Mouse (Mus musculus): ENCODE results near the gene Gdi1. TPM values are rescaled to one million over a fixed set of nuclear protein-coding genes. Genes with fewer than 3 reads are reported as not detected.

The Gdi1 gene
- polyA plus RNA-seq (2014; fragmentation: Nextera tagmentation; extraction: Ambion mirVana): 430 and 451 TPM in 2 replicates

- H3K27ac ChIP-seq (ENCODE audit: low read depth, low read length): peak within 1 kb of the TSS; percentile 85
- no peaks in the 10 kb centered on the region for H3K9me3 ChIP-seq (ENCODE audit: control insufficient read depth, low read length)
- peak within 1 kb of the TSS; percentile 61 for H3K4me3 ChIP-seq (ENCODE audit: low read depth, low read length)
- H3K4me1 ChIP-seq (ENCODE audit: control insufficient read depth, insufficient read depth, low read length): 0 out of 2 replicates have a peak, but pooled peaks cover 2% of the 10 kb centered on the region
- peak; percentile 98 for DNase-seq (ENCODE audit: low spot score, missing footprints)
- H3K9ac ChIP-seq (ENCODE audit: low read length): peak within 1 kb of the TSS; percentile 79
- H3K36me3 ChIP-seq (ENCODE audit: control insufficient read depth, insufficient read depth, low read length): peaks cover 3% of the 10 kb centered on the region
- H3K4me2 ChIP-seq: peak within 1 kb of the TSS; percentile 64
- WGBS: 16% methylated on average over 41 of the region's 41 CpGs
- no peaks in the 10 kb centered on the region for H3K27me3 ChIP-seq (ENCODE audit: control insufficient read depth, insufficient read depth, low read length)
- ATAC-seq (ENCODE audit: low FRiP score): peak; percentile 87
Observed at GRCm38 (mm10) chrX:74304867-74305700, at the start of gene Gdi1. Gdi1 (plus strand) TSS chrX:74304998.

- DNase-seq (ENCODE audit: low spot score, missing footprints) (peak; percentile 4), ATAC-seq (ENCODE audit: low FRiP score) (no peak)
- H3K4me2 ChIP-seq: no peak overlapping the region
- 96% methylated on average over 3 of the region's 3 CpGs for WGBS
- H3K9me3 ChIP-seq (ENCODE audit: control insufficient read depth, low read length): no peaks in the 10 kb centered on the region
- H3K4me3 ChIP-seq (ENCODE audit: low read depth, low read length): no peak overlapping the region
- no peak overlapping the region for H3K27ac ChIP-seq (ENCODE audit: low read depth, low read length)
- no peaks in the 10 kb centered on the region for H3K27me3 ChIP-seq (ENCODE audit: control insufficient read depth, insufficient read depth, low read length)
- no peaks in the 10 kb centered on the region for H3K36me3 ChIP-seq (ENCODE audit: control insufficient read depth, insufficient read depth, low read length)
- no peaks in the 10 kb centered on the region for H3K4me1 ChIP-seq (ENCODE audit: control insufficient read depth, insufficient read depth, low read length)
- H3K9ac ChIP-seq (ENCODE audit: low read length): no peak overlapping the region
Observed at GRCm38 (mm10) chrX:74257746-74258145, 47.1 kb upstream of the Gdi1 start.

- peaks cover 2% of the 10 kb centered on the region; the same call in 1 of the 2 replicates for H3K36me3 ChIP-seq (ENCODE audit: control insufficient read depth, insufficient read depth, low read length)
- no peaks in the 10 kb centered on the region for H3K27me3 ChIP-seq (ENCODE audit: control insufficient read depth, insufficient read depth, low read length)
- H3K9ac ChIP-seq (ENCODE audit: low read length): peak overlapping the region; percentile 69
- H3K4me2 ChIP-seq: peak overlapping the region; percentile 51
- peak overlapping the region; percentile 92 for H3K27ac ChIP-seq (ENCODE audit: low read depth, low read length)
- peaks cover 2% of the 10 kb centered on the region; the same call in 1 of the 2 replicates for H3K4me1 ChIP-seq (ENCODE audit: control insufficient read depth, insufficient read depth, low read length)
- 26% methylated on average over 3 of the region's 3 CpGs for WGBS
- ATAC-seq (ENCODE audit: low FRiP score): peak; percentile 26
- DNase-seq (ENCODE audit: low spot score, missing footprints): no peak
- no peaks in the 10 kb centered on the region for H3K9me3 ChIP-seq (ENCODE audit: control insufficient read depth, low read length)
- H3K4me3 ChIP-seq (ENCODE audit: low read depth, low read length): peak overlapping the region; percentile 42
Observed at GRCm38 (mm10) chrX:74269736-74270061, 35.1 kb upstream of the Gdi1 start.

- DNase-seq (ENCODE audit: low spot score, missing footprints) (peak; percentile 98), ATAC-seq (ENCODE audit: low FRiP score) (peak; percentile 95)
- Histone ChIP-seq H3K4me3 (ENCODE audit: low read depth, low read length) (peak within 1 kb of the TSS; percentile 42), H3K36me3 (ENCODE audit: control insufficient read depth, insufficient read depth, low read length) (peaks cover 2% of the 10 kb centered on the region; the same call in 1 of the 2 replicates), H3K9ac (ENCODE audit: low read length) (peak within 1 kb of the TSS; percentile 72), H3K27ac (ENCODE audit: low read depth, low read length) (peak within 1 kb of the TSS; percentile 92), H3K4me1 (ENCODE audit: control insufficient read depth, insufficient read depth, low read length) (peaks cover 2% of the 10 kb centered on the region; the same call in 1 of the 2 replicates), H3K4me2 (peak within 1 kb of the TSS; percentile 51), H3K9me3 (ENCODE audit: control insufficient read depth, low read length) (no peaks in the 10 kb centered on the region), H3K27me3 (ENCODE audit: control insufficient read depth, insufficient read depth, low read length) (no peaks in the 10 kb centered on the region)
- WGBS: 18% methylated on average over 42 of the region's 42 CpGs
Observed at GRCm38 (mm10) chrX:74270062-74270901, 34.5 kb upstream of the Gdi1 start, which contains the start of gene Rpl10. Rpl10 (plus strand) TSS chrX:74270812.

- peak overlapping the region; percentile 27; the same call in 1 of the 2 replicates for H3K27ac ChIP-seq (ENCODE audit: low read depth, low read length)
- H3K4me2 ChIP-seq: peak overlapping the region; percentile 51
- peak; percentile 87 for DNase-seq (ENCODE audit: low spot score, missing footprints)
- peak overlapping the region; percentile 42 for H3K4me3 ChIP-seq (ENCODE audit: low read depth, low read length)
- peak overlapping the region; percentile 72 for H3K9ac ChIP-seq (ENCODE audit: low read length)
- H3K27me3 ChIP-seq (ENCODE audit: control insufficient read depth, insufficient read depth, low read length): no peaks in the 10 kb centered on the region
- peaks cover 2% of the 10 kb centered on the region; the same call in 1 of the 2 replicates for H3K36me3 ChIP-seq (ENCODE audit: control insufficient read depth, insufficient read depth, low read length)
- WGBS: 20% methylated on average over 27 of the region's 27 CpGs
- ATAC-seq (ENCODE audit: low FRiP score): no peak
- H3K9me3 ChIP-seq (ENCODE audit: control insufficient read depth, low read length): no peaks in the 10 kb centered on the region
- H3K4me1 ChIP-seq (ENCODE audit: control insufficient read depth, insufficient read depth, low read length): peaks cover 2% of the 10 kb centered on the region; the same call in 1 of the 2 replicates
Observed at GRCm38 (mm10) chrX:74270902-74271551, 33.8 kb upstream of the Gdi1 start.

GRCm38 (mm10) chrX:74273422-74274322, 31.1 kb upstream of the Gdi1 start:
- 34% methylated on average over 10 of the region's 10 CpGs for WGBS
- H3K4me1 ChIP-seq (ENCODE audit: control insufficient read depth, insufficient read depth, low read length): peaks cover 2% of the 10 kb centered on the region; the same call in 1 of the 2 replicates
- DNase-seq (ENCODE audit: low spot score, missing footprints): peak; percentile 86

GRCm38 (mm10) chrX:74277916-74278315, 26.9 kb upstream of the Gdi1 start:
- Histone ChIP-seq H3K9me3 (ENCODE audit: control insufficient read depth, low read length) (no peaks in the 10 kb centered on the region), H3K27me3 (ENCODE audit: control insufficient read depth, insufficient read depth, low read length) (no peaks in the 10 kb centered on the region), H3K4me3 (ENCODE audit: low read depth, low read length) (no peak overlapping the region), H3K4me2 (no peak overlapping the region), H3K36me3 (ENCODE audit: control insufficient read depth, insufficient read depth, low read length) (no peaks in the 10 kb centered on the region), H3K9ac (ENCODE audit: low read length) (no peak overlapping the region), H3K4me1 (ENCODE audit: control insufficient read depth, insufficient read depth, low read length) (no peaks in the 10 kb centered on the region), H3K27ac (ENCODE audit: low read depth, low read length) (no peak overlapping the region)
- DNase-seq (ENCODE audit: low spot score, missing footprints): no peak
- ATAC-seq (ENCODE audit: low FRiP score): no peak
- 75% methylated on average over 8 of the region's 8 CpGs for WGBS

More at GRCm38 (mm10) chrX:74273422-74274322, 31.1 kb upstream of the Gdi1 start:
- Histone ChIP-seq H3K4me3 (ENCODE audit: low read depth, low read length) (no peak overlapping the region), H3K27me3 (ENCODE audit: control insufficient read depth, insufficient read depth, low read length) (no peaks in the 10 kb centered on the region), H3K9ac (ENCODE audit: low read length) (no peak overlapping the region), H3K36me3 (ENCODE audit: control insufficient read depth, insufficient read depth, low read length) (peaks cover 2% of the 10 kb centered on the region; the same call in 1 of the 2 replicates), H3K4me2 (no peak overlapping the region), H3K27ac (ENCODE audit: low read depth, low read length) (no peak overlapping the region; the same call in 1 of the 2 replicates), H3K9me3 (ENCODE audit: control insufficient read depth, low read length) (no peaks in the 10 kb centered on the region)
- no peak for ATAC-seq (ENCODE audit: low FRiP score)

Data from midbrain, embryonic 11.5 days (tissue).